Mouse (Mus musculus) left cerebral cortex, adult 9 months (tissue): ENCODE measurements around the gene Olfr743.
"Not testable (repeated sequence)": the region's sequence is repeated elsewhere in the genome, so short reads cannot be mapped to it uniquely, and the experiment has no call there.

Source experiments
- DNase-seq, 2 experiments: peaks; one replicate each; pipeline ENCODE4 v3.0.0; 2022; ENCODE audit warnings: low spot score in 2 of 2

Olfr743 gene

GRCm38 (mm10) chr14:50521539-50521938 is at the start of gene Olfr743:
TSS of gene Olfr743 (plus strand) at chr14:50521839.
- DNase-seq = no peak

- no peak for DNase-seq
Measured at GRCm38 (mm10) chr14:50472438-50472837, 49.2 kb upstream of the Olfr743 start, which contains the start of gene Olfr741. TSS of gene Olfr741 (plus strand) at chr14:50472738.

GRCm38 (mm10) chr14:50478406-50478805 is 43.2 kb upstream of the Olfr743 start:
- no peak for DNase-seq

GRCm38 (mm10) chr14:50503300-50503699 is 18.3 kb upstream of the Olfr743 start, which contains the start of gene Olfr742:
TSS of gene Olfr742 (plus strand) at chr14:50503600.
- DNase-seq = no peak

- DNase-seq = no peak
Measured at GRCm38 (mm10) chr14:50552734-50553133, 31.1 kb downstream of the Olfr743 start.

GRCm38 (mm10) chr14:50573056-50573455 is 51.4 kb downstream of the Olfr743 start:
- not testable (repeated sequence) for DNase-seq
